Mouse (Mus musculus) liver, adult 2 months (tissue): Measurements from ENCODE around the gene Slc16a9.

Experiments used
- CTCF ChIP-seq: fragments of 200-500 bp; IDR thresholded peaks from 2 replicates; pipeline ENCODE4 v1.5.1; 2011; ENCODE audit warnings: low read depth, low read length, control low read depth
- POLR2A ChIP-seq: fragments of 200-500 bp; IDR thresholded peaks from 2 replicates; pipeline ENCODE4 v1.6.1; 2011; ENCODE audit warnings: low read length, control low read depth; ENCODE audit not compliant: insufficient read depth; ENCODE audit errors: extremely low read depth

DNA sequence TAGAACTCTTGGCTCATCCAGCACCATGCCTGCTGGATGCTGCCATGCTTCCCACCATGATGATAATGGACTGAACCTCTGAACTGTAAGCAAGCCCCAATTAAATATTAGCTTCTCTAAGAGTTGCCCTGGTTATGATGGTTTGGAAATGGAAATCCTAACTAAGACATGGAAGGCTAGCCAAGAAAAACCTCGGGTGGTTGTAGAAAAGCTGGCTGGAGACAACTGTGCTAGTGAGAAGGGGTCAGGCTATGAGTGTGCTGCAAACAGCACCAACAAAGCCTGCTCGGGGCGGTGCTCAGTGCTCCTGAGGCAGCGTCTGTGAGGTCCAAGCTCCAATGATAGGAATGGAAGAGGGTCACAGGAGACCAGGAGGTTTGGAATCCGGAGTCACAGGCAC is 65.7 kb downstream of the Slc16a9 start:
- TF ChIP-seq CTCF (no peak), POLR2A (no peak)
